Mouse (Mus musculus): ENCODE measurements at regions not wholly inside any gene's neighbourhood (a gene's known extent, or its start where the extent isn't known, plus 50 kb on each side); places are given as distances from the start of the nearest gene placed in this dataset.

- no peak for DNase-seq (ENCODE audit: low read depth, low spot score)
Measured at GRCm38 (mm10) chr1:42471846-42472494, 223.6 kb upstream of the Pou3f3 start.

DNA sequence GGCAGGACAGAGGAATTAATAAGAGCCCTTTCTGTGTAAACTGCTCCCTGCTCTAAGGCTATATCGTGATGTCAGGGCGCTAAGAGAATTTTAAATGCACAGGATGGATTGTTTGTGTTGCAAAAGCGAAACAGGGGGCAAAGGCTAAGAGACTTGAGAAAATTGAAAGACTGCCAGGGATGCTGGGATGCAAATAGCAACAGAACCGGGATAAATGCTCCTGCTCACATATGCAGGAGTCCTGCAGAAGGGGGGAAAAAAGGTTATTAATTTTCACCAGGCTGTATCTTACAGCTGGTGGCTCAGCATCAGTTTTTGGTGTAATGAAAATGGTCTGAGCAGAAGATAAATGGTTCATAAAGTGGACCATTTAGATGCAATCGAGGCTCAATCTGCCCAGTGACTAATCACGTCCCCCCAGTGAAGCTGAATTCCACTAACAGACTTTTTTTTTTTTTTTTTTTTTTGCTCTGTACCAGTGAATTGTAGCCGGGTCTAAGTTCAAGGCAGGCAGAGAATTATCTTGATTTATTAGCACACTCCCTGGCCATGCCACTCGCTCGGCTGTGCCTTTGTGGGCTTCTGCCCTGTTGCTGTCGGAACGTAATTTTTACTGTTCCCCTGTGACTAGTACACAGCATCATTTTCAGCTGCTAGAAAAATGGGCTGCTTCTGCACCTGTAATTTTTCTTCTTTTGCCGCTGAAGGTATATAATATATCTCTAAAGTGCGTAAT is 222.9 kb upstream of the Pou3f3 start:
- DNase-seq (ENCODE audit: low read depth, low spot score) = peak; percentile 76

DNA sequence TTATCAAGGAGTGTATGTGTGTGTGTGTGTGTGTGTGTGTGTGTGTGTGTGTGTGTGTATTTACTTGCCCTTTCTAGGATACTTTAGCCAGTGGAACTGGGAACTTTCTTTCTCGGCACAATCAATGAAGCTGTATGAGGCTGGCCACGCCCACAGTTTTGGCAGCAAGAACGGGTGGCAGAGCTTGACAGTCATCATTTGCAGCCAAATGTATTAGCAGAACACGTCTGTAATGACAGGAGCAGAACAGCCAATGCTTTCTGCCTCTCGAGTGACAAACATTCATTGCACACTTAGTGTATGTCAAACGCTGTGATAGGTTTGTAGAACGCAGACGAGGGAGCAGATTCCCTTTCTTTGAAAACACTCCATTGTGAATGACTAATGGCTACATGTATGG is 221.4 kb upstream of the Pou3f3 start:
- no peak for DNase-seq (ENCODE audit: low read depth, low spot score)

GRCm38 (mm10) chr1:42474831-42475230 is 220.7 kb upstream of the Pou3f3 start:
- no peak for DNase-seq (ENCODE audit: low read depth, low spot score)

GRCm38 (mm10) chr1:42475629-42476028 is 219.9 kb upstream of the Pou3f3 start:
- no peak for DNase-seq (ENCODE audit: low read depth, low spot score)

- DNase-seq (ENCODE audit: low read depth, low spot score) = no peak
Measured at GRCm38 (mm10) chr1:42480348-42480920, 215.1 kb upstream of the Pou3f3 start.

GRCm38 (mm10) chr1:42489563-42489962 is 206.0 kb upstream of the Pou3f3 start:
- no peak for DNase-seq (ENCODE audit: low read depth, low spot score)

GRCm38 (mm10) chr1:42490856-42491643 is 204.5 kb upstream of the Pou3f3 start:
- DNase-seq (ENCODE audit: low read depth, low spot score) = peak; percentile 68

- DNase-seq (ENCODE audit: low read depth, low spot score) = no peak
Measured at GRCm38 (mm10) chr1:42491644-42492277, 203.8 kb upstream of the Pou3f3 start.

DNA sequence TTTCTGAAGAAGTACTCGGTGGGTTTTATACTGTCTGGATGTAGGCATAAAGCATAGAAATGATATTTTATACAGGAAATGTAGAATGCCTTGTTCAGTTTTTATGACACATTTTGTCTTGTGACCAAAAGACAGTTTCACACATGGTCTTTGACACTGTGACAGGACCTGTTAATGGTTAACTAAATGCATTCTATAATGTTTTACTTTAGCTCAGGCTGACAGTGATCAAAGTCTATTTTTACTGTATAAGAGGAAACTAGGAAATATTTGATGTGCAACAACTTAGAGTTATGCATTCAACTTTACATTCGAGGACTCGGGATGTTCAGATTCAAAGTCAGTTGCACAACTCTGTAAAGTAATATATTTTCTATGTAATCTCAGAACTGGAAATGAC is 199.5 kb upstream of the Pou3f3 start:
- no peak for DNase-seq (ENCODE audit: low read depth, low spot score)

DNA sequence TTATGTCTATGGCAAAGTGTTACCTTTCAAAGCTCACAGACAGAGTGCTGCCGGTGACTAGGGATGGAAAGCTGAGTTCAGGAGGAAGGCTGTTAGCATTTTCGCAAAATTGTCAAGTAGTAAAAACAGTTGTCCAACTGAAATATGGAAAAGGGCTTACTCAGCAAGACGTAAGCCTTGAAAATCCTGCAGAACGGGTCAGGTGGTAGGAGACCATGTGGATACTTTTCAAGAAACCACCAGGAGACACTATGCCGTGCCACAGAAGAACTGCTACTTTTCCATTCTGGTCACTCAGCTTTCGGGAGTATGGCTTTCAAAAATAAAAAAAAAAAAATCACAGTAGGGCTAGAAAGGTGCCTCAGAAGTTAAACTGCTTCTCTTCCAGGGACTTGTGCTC is 199.1 kb upstream of the Pou3f3 start:
- DNase-seq (ENCODE audit: low read depth, low spot score) = no peak

DNA sequence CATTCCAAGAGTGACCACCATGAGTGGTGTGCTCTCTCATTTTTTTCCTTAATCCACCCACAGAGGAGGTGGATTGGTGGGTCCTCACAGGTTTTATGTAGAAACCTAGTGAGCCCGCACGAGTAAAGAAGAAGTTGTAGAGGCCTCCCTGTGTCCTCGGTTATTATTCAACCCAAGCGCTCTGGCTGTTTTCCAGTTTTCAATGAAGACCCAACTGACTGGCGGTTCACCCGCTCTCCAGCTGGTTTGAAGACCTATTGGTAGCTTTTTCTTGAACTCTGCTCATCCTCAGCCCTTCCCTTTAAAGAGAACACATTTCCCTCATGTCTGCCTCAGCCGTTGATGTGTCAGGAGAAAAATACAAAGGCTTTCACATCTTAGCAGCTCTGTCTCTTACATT is 196.7 kb upstream of the Pou3f3 start:
- DNase-seq (ENCODE audit: low read depth, low spot score) = no peak

DNA sequence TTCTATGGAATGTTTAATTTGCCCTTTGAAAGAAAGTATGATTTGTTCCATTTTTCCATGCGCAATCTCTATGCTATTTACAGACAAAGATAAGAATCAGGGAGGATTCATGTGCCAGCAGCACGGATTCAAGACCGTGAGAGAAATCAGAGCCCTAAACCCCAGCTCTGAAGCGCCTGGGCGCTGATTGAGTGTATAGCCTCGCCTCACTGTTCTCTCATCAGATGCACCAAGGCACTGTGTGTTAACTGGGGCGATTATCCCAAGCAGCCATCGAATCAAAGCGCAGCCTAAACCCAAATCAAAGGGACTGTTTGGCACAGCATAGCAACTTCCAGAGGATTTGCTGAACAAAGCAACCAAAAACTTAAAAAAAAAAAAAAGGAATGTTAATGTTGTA is 191.1 kb upstream of the Pou3f3 start:
- no peak for DNase-seq (ENCODE audit: low read depth, low spot score)

- DNase-seq (ENCODE audit: low read depth, low spot score) = no peak
Measured at GRCm38 (mm10) chr1:42505048-42505729, 190.4 kb upstream of the Pou3f3 start.

- no peak for DNase-seq (ENCODE audit: low read depth, low spot score)
Measured at GRCm38 (mm10) chr1:42514417-42514816, 181.2 kb upstream of the Pou3f3 start.

DNA sequence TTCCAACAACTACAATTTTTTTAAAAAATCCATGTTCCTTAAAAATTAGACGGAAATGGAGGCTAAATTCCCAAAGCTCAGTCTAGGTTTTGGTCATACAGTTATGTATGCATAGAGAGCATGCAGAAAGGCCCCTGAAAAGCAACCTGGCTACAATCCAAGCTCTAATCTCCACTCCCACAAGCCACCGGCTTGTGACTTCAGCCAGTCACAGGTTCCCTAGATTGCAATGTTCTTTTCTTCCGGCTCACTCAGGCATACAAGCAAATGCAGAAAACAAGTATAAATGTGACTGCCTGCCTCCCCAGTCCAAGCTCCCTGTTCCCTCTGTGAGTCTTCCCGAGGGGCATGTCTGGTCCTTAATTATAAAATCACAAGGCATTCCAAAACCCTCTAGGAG is 171.2 kb upstream of the Pou3f3 start:
- DNase-seq (ENCODE audit: low read depth, low spot score) = no peak

DNA sequence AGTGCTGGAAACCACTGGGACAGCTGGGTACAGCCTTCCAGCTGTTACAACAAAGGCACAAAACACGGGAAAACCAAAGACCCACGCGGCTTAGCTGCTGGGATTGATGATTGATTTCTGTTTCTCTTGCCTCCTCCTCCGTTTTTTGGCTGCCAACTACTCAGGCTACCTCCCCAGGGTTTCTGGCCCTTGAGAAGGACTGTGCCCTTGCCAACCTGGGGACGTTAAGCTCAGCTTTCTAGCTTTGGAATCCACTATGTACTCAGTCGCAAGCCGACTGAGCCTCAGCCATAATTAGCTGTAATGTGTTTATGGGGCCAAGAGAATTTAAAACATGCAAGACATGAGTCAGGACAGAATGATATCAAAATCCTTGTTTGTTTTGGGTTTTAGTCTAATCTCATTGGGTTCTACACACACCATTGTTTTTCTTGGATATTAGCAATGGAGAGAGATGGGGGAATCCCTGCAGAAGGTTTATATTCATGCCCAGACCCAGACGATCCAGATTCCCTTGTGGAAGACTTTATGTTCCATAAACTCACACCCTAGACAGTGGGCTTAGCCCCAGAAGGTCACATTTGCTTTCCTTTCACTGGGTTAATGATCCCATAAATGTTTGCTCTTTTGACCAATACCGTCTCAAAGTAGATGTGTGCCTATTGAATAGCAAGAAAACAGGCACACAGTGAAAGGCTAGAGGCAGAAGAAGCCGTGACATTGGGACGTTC is 167.7 kb upstream of the Pou3f3 start:
- DNase-seq (ENCODE audit: low read depth, low spot score) = no peak

DNA sequence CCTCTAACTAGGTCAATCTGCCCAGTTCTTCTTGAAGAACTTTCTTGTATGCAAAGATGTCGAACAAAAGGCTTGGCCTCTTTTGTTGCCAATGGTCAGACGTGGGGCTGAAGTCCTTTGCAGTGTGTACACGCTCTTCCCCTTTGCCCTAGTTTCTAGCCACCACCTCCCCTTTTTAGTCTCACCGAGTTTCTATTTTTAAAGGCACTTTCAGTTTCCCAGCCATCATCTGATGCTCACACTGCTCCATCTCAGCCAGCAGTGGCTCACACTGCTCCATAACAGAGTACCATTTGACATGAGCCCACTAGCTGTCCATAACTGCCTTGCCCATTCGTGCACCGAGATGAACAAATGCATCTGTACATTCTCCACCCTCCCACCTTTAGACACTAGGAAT is 162.7 kb upstream of the Pou3f3 start:
- DNase-seq (ENCODE audit: low read depth, low spot score) = no peak

GRCm38 (mm10) chr1:42539066-42539539 is 156.5 kb upstream of the Pou3f3 start:
- no peak for DNase-seq (ENCODE audit: low read depth, low spot score)

All from mesoderm, embryonic 11.5 days (tissue).